In the genomic region with DNA sequence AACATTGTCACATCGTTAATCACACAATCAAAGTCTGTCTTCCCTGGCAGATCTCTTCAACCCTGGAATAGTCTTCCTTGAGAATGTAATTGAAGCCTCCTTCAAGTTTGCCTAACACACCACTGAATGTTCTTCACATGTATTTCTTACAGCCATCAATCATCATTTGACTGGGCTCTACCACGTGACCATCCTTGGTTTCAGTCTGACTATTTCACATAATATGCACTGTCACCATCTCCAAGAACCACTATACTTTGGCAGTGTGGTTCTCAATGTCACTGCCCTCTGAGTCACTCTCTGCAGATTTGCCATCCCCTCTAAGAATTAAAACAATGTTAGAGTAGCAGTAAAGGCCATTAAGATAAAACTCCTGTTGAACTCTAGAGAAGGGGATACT, we compare ENCODE assay signal across 28 mouse cellular contexts.
DNase-seq lines count a peak whose midpoint lies in the region; ATAC-seq and TF ChIP-seq lines count a peak whose summit lies in the region.
"Had no signal": no experiment of that assay in that cellular context is flagged by ENCODE, and none has a peak within 500 bp of the region (broad histone marks: within the 10 kb centered on the region; RNA-seq: fewer than 3 reads in every experiment).

No protein-coding gene starts in this region.

- H3K79me2 ChIP-seq in CH12.LX (replicated peaks; ENCODE audit: control insufficient read depth, extremely low read depth, insufficient read depth, poor library complexity, severe bottlenecking) (no peaks in the 10 kb centered on the region), myocyte (ENCODE audit: control insufficient read depth, insufficient read depth) (no peaks in the 10 kb centered on the region)

- H3K9me3 ChIP-seq in CH12.LX (replicated peaks; ENCODE audit: low read length): no peaks in the 10 kb centered on the region
- H3K9me3 ChIP-seq in kidney, embryonic 15.5 days (replicated peaks): no peaks in the 10 kb centered on the region
- H3K9me3 ChIP-seq: forebrain, embryonic 10.5 days; forebrain, embryonic 13.5 days; heart, embryonic 10.5 days; heart, embryonic 13.5 days had no signal

- no peak for TF ChIP-seq CTCF in CH12.LX (conservative IDR thresholded peaks at IDR 0.05 in 1 of 2, IDR thresholded peaks at IDR 0.05 in 1 of 2; ENCODE audit: low read depth in 2 of 2, low read length in 2 of 2)

- in situ Hi-C loops in CH12.LX (cut with MboI; ENCODE audit: low pct_ligation_motif_present, low pct_unique_long_range_greater_than_20kb, low sequenced_read_pairs): no loop called here

- peaks cover 8 to 13% of the 10 kb centered on the region in 2 experiments for H3K4me1 ChIP-seq in CH12.LX (ENCODE audit: control insufficient read depth in 1 of 2, insufficient read depth in 2 of 2)
- no peaks in the 10 kb centered on the region for H3K4me1 ChIP-seq in kidney, embryonic 15.5 days
- H3K4me1 ChIP-seq: forebrain, embryonic 10.5 days; forebrain, embryonic 13.5 days; heart, embryonic 10.5 days; heart, embryonic 13.5 days had no signal

- no peak for TF ChIP-seq POLR2A in CH12.LX (IDR thresholded peaks at IDR 0.05; ENCODE audit: low read depth, low read length)
- TF ChIP-seq POLR2A in myocyte (IDR thresholded peaks at IDR 0.05; ENCODE audit: insufficient read length, low read depth): no peak

- no peaks in the 10 kb centered on the region for H3K36me3 ChIP-seq in CH12.LX (replicated peaks in 1 of 2; ENCODE audit: control insufficient read depth in 1 of 2, insufficient read depth in 1 of 2, low read length in 1 of 2)
- no peaks in the 10 kb centered on the region for H3K36me3 ChIP-seq in myocyte (ENCODE audit: control insufficient read depth, insufficient read depth)
- H3K36me3 ChIP-seq in kidney, embryonic 15.5 days: no peaks in the 10 kb centered on the region
- H3K36me3 ChIP-seq: forebrain, embryonic 10.5 days; heart, embryonic 10.5 days; heart, embryonic 13.5 days had no signal

- no peak overlapping the region for H3K27ac ChIP-seq in CH12.LX (ENCODE audit: insufficient read depth, low read depth)
- H3K27ac ChIP-seq in kidney, embryonic 15.5 days: no peak overlapping the region
- H3K27ac ChIP-seq: forebrain, embryonic 10.5 days; forebrain, embryonic 13.5 days; heart, adult 2 months; heart, embryonic 10.5 days; heart, embryonic 13.5 days; hindbrain, embryonic 14.5 days; hindbrain, postnatal 0 days had no signal

- peak overlapping the region; percentile 22; the same call in 1 of the 2 replicates for H3K4me2 ChIP-seq in CH12.LX (ENCODE audit: insufficient read depth, low read depth, poor library complexity, severe bottlenecking)
- no peak overlapping the region for H3K4me2 ChIP-seq in myocyte (ENCODE audit: low read depth)
- H3K4me2 ChIP-seq in kidney, embryonic 15.5 days: no peak overlapping the region
- H3K4me2 ChIP-seq: forebrain, embryonic 13.5 days; heart, embryonic 13.5 days; hindbrain, embryonic 14.5 days had no signal

- 77% methylated on average over 2 of the region's 2 CpGs for WGBS in kidney, embryonic 15.5 days

- TF ChIP-seq EP300 in CH12.LX (IDR thresholded peaks at IDR 0.05; ENCODE audit: low read length): 0 out of 2 replicates have a peak, but pooled peaks have one; percentile 36

- no peak overlapping the region for H3K4me3 ChIP-seq in CH12.LX (replicated peaks in 1 of 3; ENCODE audit: low read depth in 2 of 3, low read length in 2 of 3, poor library complexity in 1 of 3)
- H3K4me3 ChIP-seq in myocyte: no peak overlapping the region
- H3K4me3 ChIP-seq in kidney, embryonic 15.5 days (replicated peaks): no peak overlapping the region
- H3K4me3 ChIP-seq: forebrain, embryonic 10.5 days; forebrain, embryonic 13.5 days; heart, adult 2 months; heart, embryonic 10.5 days; heart, embryonic 13.5 days had no signal

- DNase-seq in adrenal gland, postnatal 10 days: peak; percentile 11
- DNase-seq in adrenal gland, postnatal 25 days: no peak
- DNase-seq in 3T3-L1 (ENCODE audit: low read depth, low spot score) (peak; percentile 61), CH12.LX (ENCODE audit: extremely low read depth) (peak; percentile 72)
- DNase-seq in spleen, postnatal 4 days (ENCODE audit: low spot score in 2 of 2): no peak
- DNase-seq: B cell, adult 2 months; cerebellum, adult 18-20 months; cerebellum, adult 9-10 months; cerebellum, postnatal 14 days; gastrocnemius, postnatal 10 days; gastrocnemius, postnatal 36 days; heart, adult 2 months; heart, postnatal 14 days; heart, postnatal 4 days; kidney, adult 2 months had no signal

- no peak overlapping the region for H3ac ChIP-seq in myocyte (ENCODE audit: control insufficient read depth, insufficient read length)

- no peak overlapping the region for H3K9ac ChIP-seq in CH12.LX (ENCODE audit: insufficient read depth, low read depth)
- H3K9ac ChIP-seq in kidney, embryonic 15.5 days: no peak overlapping the region
- H3K9ac ChIP-seq: forebrain, embryonic 13.5 days; heart, embryonic 13.5 days; hindbrain, embryonic 14.5 days had no signal

- no peak for TF ChIP-seq RAD21 in CH12.LX (IDR thresholded peaks at IDR 0.05; ENCODE audit: low read depth, low read length)

- dilution Hi-C loops in CH12.LX (cut with MboI; ENCODE audit: extremely low pct_ligation_motif_present, extremely low pct_unique_long_range_greater_than_20kb, low sequenced_read_pairs): no loop called here

- ATAC-seq in kidney, embryonic 15.5 days (replicated peaks; ENCODE audit: low FRiP score): no peak
- ATAC-seq: CD4-positive, CD25-positive, alpha-beta regulatory T cell, adult 4 months; forebrain, embryonic 13.5 days; forebrain, embryonic 16.5 days; hindbrain, postnatal 0 days; inflammation-experienced regulatory T-cells, adult 6 months; intestine, embryonic 16.5 days; Patski had no signal

- H3K27me3 ChIP-seq in CH12.LX (replicated peaks) (no peaks in the 10 kb centered on the region), myocyte (ENCODE audit: control insufficient read depth, insufficient read depth, insufficient read length) (no peaks in the 10 kb centered on the region)
- H3K27me3 ChIP-seq in kidney, embryonic 15.5 days: no peaks in the 10 kb centered on the region
- H3K27me3 ChIP-seq: forebrain, embryonic 13.5 days; heart, embryonic 13.5 days; Patski had no signal

TF ChIP-seq in CH12.LX, 34 proteins besides CTCF, POLR2A, EP300 and RAD21 (continues in another document):
- no peak for TF ChIP-seq TCF12 (IDR thresholded peaks at IDR 0.05; ENCODE audit: low read depth, low read length)
- no peak for TF ChIP-seq MXI1 (IDR thresholded peaks at IDR 0.05; ENCODE audit: low read depth, low read length)
- TF ChIP-seq ETS1 (conservative IDR thresholded peaks at IDR 0.05; ENCODE audit: low read depth, low read length): no peak
- TF ChIP-seq BHLHE40 (IDR thresholded peaks at IDR 0.05; ENCODE audit: low read depth, low read length): peak; percentile 64; the same call in 1 of the 2 replicates
- peak; percentile 33; the same call in 1 of the 2 replicates for TF ChIP-seq MAFK (IDR thresholded peaks at IDR 0.05; ENCODE audit: insufficient replicate concordance, low read length)
- TF ChIP-seq IRF4 (IDR thresholded peaks at IDR 0.05; ENCODE audit: low read depth, low read length): peak; percentile 78
- TF ChIP-seq ELF1 (IDR thresholded peaks at IDR 0.05; ENCODE audit: low read depth, low read length): no peak
- no peak for TF ChIP-seq CHD2 (IDR thresholded peaks at IDR 0.05; ENCODE audit: low read length)
- no peak for TF ChIP-seq PAX5 (IDR thresholded peaks at IDR 0.05; ENCODE audit: low read length)
- TF ChIP-seq RCOR1 (conservative IDR thresholded peaks at IDR 0.05; ENCODE audit: low read depth, low read length): no peak
- TF ChIP-seq MYC (IDR thresholded peaks at IDR 0.05; ENCODE audit: low read depth, low read length): no peak
- no peak for TF ChIP-seq POLR2AphosphoS2 (IDR thresholded peaks at IDR 0.05; ENCODE audit: low read depth, low read length)
- TF ChIP-seq JUN (IDR thresholded peaks at IDR 0.05; ENCODE audit: insufficient read depth, low read depth, low read length): peak; percentile 68
- no peak for TF ChIP-seq ZKSCAN1 (IDR thresholded peaks at IDR 0.05; ENCODE audit: borderline replicate concordance, low read depth, low read length)
- TF ChIP-seq HCFC1 (IDR thresholded peaks at IDR 0.05; ENCODE audit: low read depth, low read length): no peak
- no peak for TF ChIP-seq NRF1 (IDR thresholded peaks at IDR 0.05; ENCODE audit: low read depth, low read length)
- no peak for TF ChIP-seq ZMIZ1 (IDR thresholded peaks at IDR 0.05; ENCODE audit: low read depth, low read length)
- TF ChIP-seq UBTF (IDR thresholded peaks at IDR 0.05; ENCODE audit: low read depth, low read length): no peak

TF ChIP-seq in myocyte, 11 proteins besides CTCF, POLR2A, EP300 and RAD21:
- TF ChIP-seq USF1 (IDR thresholded peaks at IDR 0.05; ENCODE audit: low read depth) (peak; percentile 48), SRF (IDR thresholded peaks at IDR 0.05; ENCODE audit: control insufficient read depth, insufficient read length, low read depth) (no peak), TCF12 (IDR thresholded peaks at IDR 0.05; ENCODE audit: insufficient read depth, poor library complexity, severe bottlenecking) (no peak), MYOG (IDR thresholded peaks at IDR 0.05; ENCODE audit: control insufficient read depth in 1 of 3, insufficient read depth in 1 of 3, insufficient read length in 2 of 3, low read depth in 2 of 3) (no peak)

Comparison
In these comparisons a context has a peak if more than half of its experiments do, and no peak if none do; other contexts are left out.
1. DNase-seq: peak in adrenal gland, postnatal 10 days (single experiment), 3T3-L1 (single experiment) and CH12.LX (single experiment); none in adrenal gland, postnatal 25 days (single experiment) and spleen, postnatal 4 days (0 of 2).